Mouse (Mus musculus) heart, postnatal 0 days (tissue): Measurements from ENCODE around the gene Ddx31. TPM values are rescaled to one million over a fixed set of nuclear protein-coding genes. Genes with fewer than 3 reads are reported as not detected.

Source experiments
- ATAC-seq: fragments of 200-750 bp; cut with Nextera tagmentation; 2 replicates; pipeline ENCODE4 v1.8.0; 2017; ENCODE audit warnings: low read depth, moderate number of reproducible peaks, moderate library complexity; ENCODE audit not compliant: insufficient read depth
- DNase-seq: peaks from one replicate; pipeline ENCODE4 v3.0.0-alpha.2; 2016; ENCODE audit warnings: low spot score
- H3K27ac ChIP-seq: fragments of 300-500 bp; sonication (generic); 2 replicates; pipeline ENCODE4 v1.5.1; 2014; ENCODE audit warnings: low read depth, mild to moderate bottlenecking
- H3K27me3 ChIP-seq: fragments of 300-500 bp; sonication (generic); 2 replicates; pipeline ENCODE4 v1.6.1; 2014; ENCODE audit warnings: low read length, mixed read lengths; ENCODE audit not compliant: control insufficient read depth, insufficient read depth
- H3K36me3 ChIP-seq: fragments of 300-500 bp; sonication (generic); replicated peaks from 2 replicates; pipeline ENCODE4 v1.6.1; 2014; ENCODE audit warnings: low read length, mixed read lengths; ENCODE audit not compliant: control insufficient read depth, insufficient read depth
- H3K4me1 ChIP-seq: fragments of 300-500 bp; sonication (generic); 2 replicates; pipeline ENCODE4 v1.6.1; 2014; ENCODE audit warnings: antibody characterized with exemption; ENCODE audit not compliant: control insufficient read depth, insufficient read depth
- H3K4me2 ChIP-seq: fragments of 300-500 bp; sonication (generic); 2 replicates; pipeline ENCODE4 v1.6.1; 2014; ENCODE audit warnings: low read depth, mild to moderate bottlenecking, low read length, moderate library complexity
- H3K4me3 ChIP-seq: fragments of 300-500 bp; sonication (generic); 2 replicates; pipeline ENCODE4 v1.5.1; 2014; ENCODE audit warnings: low read depth, low read length
- H3K9ac ChIP-seq: fragments of 300-500 bp; sonication (generic); replicated peaks from 2 replicates; pipeline ENCODE4 v1.6.1; 2014; ENCODE audit warnings: low read depth, low read length, mixed read lengths
- H3K9me3 ChIP-seq: fragments of 300-500 bp; sonication (generic); replicated peaks from 2 replicates; pipeline ENCODE4 v1.6.1; 2016; ENCODE audit warnings: low read length; ENCODE audit not compliant: control insufficient read depth
- CTCF ChIP-seq: IDR thresholded peaks from 2 replicates; pipeline ENCODE4 v1.5.1; 2016; ENCODE audit warnings: antibody characterized with exemption, control low read depth, low read depth
- EP300 ChIP-seq: IDR thresholded peaks from 2 replicates; pipeline ENCODE4 v1.6.1; 2016; ENCODE audit warnings: antibody characterized with exemption, low read depth
- WGBS: fragments of 180-500 bp; shearing (Covaris S2); extraction: QIAGEN DNeasy Blood & Tissue Kit; methylation state at CpG from one replicate; pipeline ENCODE4 v1.1.7; 2014; 5-methylcytosine and 5-hydroxymethylcytosine counted together
- polyA plus RNA-seq: library from polyadenylated mRNA; unstranded; fragments of >200 nt; fragmentation: Nextera tagmentation; extraction: Ambion mirVana; gene quantifications from 2 replicates; pipeline ENCODE4 v1.2.1, GENCODE M21; 2015
- total RNA-seq: library from RNA; depleted of rRNA; stranded (reverse); fragments of >200 nt; gene quantifications from 2 replicates; pipeline ENCODE4 v1.2.3, GENCODE M21; 2014; ENCODE audit warnings: low replicate concordance

Gene Ddx31
- total and polyA plus RNA-seq, 2 experiments from 2014 or later, result 2.1 to 4.1 TPM

DNA sequence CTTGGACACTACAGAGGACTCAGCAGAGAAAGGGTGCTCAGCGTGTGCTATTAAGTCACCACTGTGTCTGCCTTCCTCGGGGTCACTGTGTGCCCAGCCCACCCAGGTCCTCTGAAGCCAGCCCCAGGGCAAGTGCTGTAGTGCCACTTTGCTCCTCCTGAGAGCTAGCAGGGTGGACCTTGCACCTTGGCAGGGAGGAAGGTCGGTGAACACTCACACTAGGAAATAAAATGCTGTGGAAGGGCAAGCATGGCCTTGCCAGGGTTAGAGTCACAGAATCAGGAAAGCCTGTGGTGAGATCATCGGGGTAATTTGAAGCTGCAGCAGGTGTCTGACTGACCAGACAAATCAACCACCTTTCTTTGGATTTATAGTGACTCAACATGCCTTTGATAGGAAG, 65.4 kb downstream of the Ddx31 start:
- ATAC-seq (no peak), DNase-seq (no peak)
- Histone ChIP-seq H3K27me3 (peaks cover 41% of the 10 kb centered on the region), H3K4me3 (no peak overlapping the region), H3K36me3 (0 out of 2 replicates have a peak, but pooled peaks cover 15% of the 10 kb centered on the region), H3K9ac (no peak overlapping the region), H3K9me3 (no peaks in the 10 kb centered on the region), H3K4me1 (peaks cover 9% of the 10 kb centered on the region; the same call in 1 of the 2 replicates), H3K27ac (no peak overlapping the region), H3K4me2 (no peak overlapping the region)
- 83% methylated on average over 4 of the region's 4 CpGs for WGBS
- TF ChIP-seq EP300 (no peak), CTCF (no peak)

- Histone ChIP-seq H3K9ac (no peak overlapping the region), H3K27me3 (peaks cover 64% of the 10 kb centered on the region), H3K4me3 (peak overlapping the region; percentile 37), H3K36me3 (0 out of 2 replicates have a peak, but pooled peaks cover 13% of the 10 kb centered on the region), H3K4me1 (peaks cover 9% of the 10 kb centered on the region; the same call in 1 of the 2 replicates), H3K4me2 (peak overlapping the region; percentile 59), H3K9me3 (no peaks in the 10 kb centered on the region), H3K27ac (no peak overlapping the region)
- TF ChIP-seq CTCF (no peak), EP300 (no peak)
- 17% methylated on average over 10 of the region's 10 CpGs for WGBS
- no peak for ATAC-seq
- DNase-seq, result no peak
These were observed 67.6 kb downstream of the Ddx31 start for GRCm38 (mm10) chr2:28907691-28908388.

DNA sequence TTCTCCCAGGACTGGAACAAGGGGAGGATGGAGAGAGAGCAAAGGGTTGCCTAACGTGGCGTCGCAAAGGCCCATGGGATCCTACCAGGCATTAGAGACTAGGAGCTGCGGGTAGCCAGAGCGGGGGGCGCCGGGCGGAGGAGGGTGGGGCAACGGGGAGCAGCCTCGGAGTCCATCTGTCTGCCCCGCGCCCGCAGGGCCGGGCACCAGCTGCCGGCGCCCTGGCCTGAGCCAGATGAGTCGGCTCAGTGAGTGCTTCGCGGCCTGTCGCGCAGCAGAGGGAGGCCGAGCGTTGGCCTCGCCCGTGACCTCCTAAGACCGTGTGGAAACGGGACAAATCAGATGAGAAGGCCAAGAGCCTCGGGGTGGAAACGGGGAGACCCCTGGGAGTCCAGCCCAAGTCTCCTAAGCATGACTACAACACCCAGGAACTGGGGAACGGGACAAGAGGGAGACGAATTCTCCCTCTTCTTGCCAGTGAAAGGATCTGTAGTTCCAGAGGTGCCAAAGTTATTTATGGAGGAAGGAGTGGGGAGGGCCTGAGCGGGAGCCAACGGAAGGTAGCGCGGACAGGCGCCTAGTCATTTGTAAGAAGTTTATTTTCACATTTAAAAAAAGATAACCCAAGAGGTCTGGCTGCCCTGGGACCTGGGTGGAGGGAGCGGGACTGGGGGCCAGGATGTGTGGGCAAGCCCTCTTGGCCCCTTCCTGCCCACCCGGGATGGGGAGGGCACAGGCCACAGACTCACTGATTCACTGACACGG, 68.4 kb downstream of the Ddx31 start:
- peaks cover 71% of the 10 kb centered on the region for H3K27me3 ChIP-seq
- peak; percentile 39 for DNase-seq
- peaks cover 9% of the 10 kb centered on the region; the same call in 1 of the 2 replicates for H3K4me1 ChIP-seq
- H3K4me3 ChIP-seq, result peak overlapping the region; percentile 37
- H3K9ac ChIP-seq, result no peak overlapping the region
- 0 out of 2 replicates have a peak, but pooled peaks cover 13% of the 10 kb centered on the region for H3K36me3 ChIP-seq
- no peak overlapping the region for H3K27ac ChIP-seq
- H3K4me2 ChIP-seq, result peak overlapping the region; percentile 59
- H3K9me3 ChIP-seq, result no peaks in the 10 kb centered on the region
- TF ChIP-seq EP300 (no peak), CTCF (no peak)
- WGBS, result under 1% methylated on average over 39 of the region's 39 CpGs
- ATAC-seq, result peak; percentile 70; the same call in 1 of the 2 replicates

DNA sequence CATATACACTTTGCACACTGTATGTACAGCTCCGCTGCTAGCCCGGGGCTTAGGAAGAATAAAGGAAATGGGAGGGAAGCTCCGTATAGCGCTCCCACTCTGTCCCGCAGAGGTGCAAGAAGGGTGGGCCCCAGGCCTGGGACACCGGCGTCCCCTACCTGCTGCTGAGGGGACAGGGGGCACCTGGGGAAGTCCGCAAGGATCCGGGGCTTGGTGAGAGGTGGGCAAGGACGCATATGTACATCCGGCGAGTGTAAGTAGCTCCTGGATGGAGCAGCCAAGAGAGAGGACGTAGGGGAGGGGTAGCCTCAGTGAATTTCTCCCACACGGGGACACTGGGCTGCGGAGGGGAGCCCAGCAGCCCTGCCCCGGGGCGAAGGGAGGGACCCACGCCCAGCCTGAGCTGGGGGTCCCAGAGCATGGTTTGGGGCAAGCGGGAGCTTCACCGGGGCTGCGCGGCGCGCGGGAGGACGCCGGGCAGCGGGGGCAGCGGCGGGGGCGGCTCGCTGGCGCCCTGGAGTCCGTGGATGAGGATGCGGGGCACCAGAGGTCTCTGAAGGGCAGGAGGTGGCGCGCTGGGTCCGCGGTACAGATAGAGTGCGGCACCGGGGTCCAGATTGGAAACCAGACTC, 69.1 kb downstream of the Ddx31 start:
- H3K9me3 ChIP-seq, result no peaks in the 10 kb centered on the region
- 0 out of 2 replicates have a peak, but pooled peaks cover 13% of the 10 kb centered on the region for H3K36me3 ChIP-seq
- DNase-seq (no peak), ATAC-seq (no peak)
- no peak overlapping the region for H3K9ac ChIP-seq
- H3K27ac ChIP-seq, result no peak overlapping the region
- H3K4me2 ChIP-seq, result peak overlapping the region; percentile 59
- peaks cover 9% of the 10 kb centered on the region; the same call in 1 of the 2 replicates for H3K4me1 ChIP-seq
- H3K4me3 ChIP-seq, result peak overlapping the region; percentile 37
- no peak for TF ChIP-seq EP300
- TF ChIP-seq CTCF, result no peak
- 3% methylated on average over 41 of the region's 41 CpGs for WGBS
- H3K27me3 ChIP-seq, result peaks cover 78% of the 10 kb centered on the region
